Mouse (Mus musculus) embryonic facial prominence, embryonic 14.5 days (tissue): Measurements from ENCODE around the gene Tcf12. TPM values are rescaled to one million over a fixed set of nuclear protein-coding genes. Genes with fewer than 3 reads are reported as not detected.

Experiments
- ATAC-seq: fragments of 200-750 bp; cut with Nextera tagmentation; 2 replicates; pipeline ENCODE4 v1.8.0; 2017; ENCODE audit warnings: low read depth, moderate number of reproducible peaks, moderate TSS enrichment
- DNase-seq: peaks from one replicate; pipeline ENCODE4 v3.0.0-alpha.2; 2015; ENCODE audit warnings: low spot score
- H3K27ac ChIP-seq: fragments of 300-500 bp; sonication (generic); replicated peaks from 2 replicates; pipeline ENCODE4 v1.5.1; 2014; ENCODE audit warnings: low read depth, mild to moderate bottlenecking, low read length, moderate library complexity
- H3K27me3 ChIP-seq: fragments of 300-500 bp; sonication (generic); replicated peaks from 2 replicates; pipeline ENCODE4 v1.6.1; 2014; ENCODE audit warnings: low read length; ENCODE audit not compliant: control insufficient read depth, insufficient read depth
- H3K36me3 ChIP-seq: fragments of 300-500 bp; sonication (generic); 2 replicates; pipeline ENCODE4 v1.6.1; 2014; ENCODE audit warnings: low read length, mixed read lengths; ENCODE audit not compliant: control insufficient read depth, insufficient read depth
- H3K4me1 ChIP-seq: fragments of 300-500 bp; sonication (generic); 2 replicates; pipeline ENCODE4 v1.6.1; 2014; ENCODE audit warnings: antibody characterized with exemption, low read length; ENCODE audit not compliant: control insufficient read depth, insufficient read depth
- H3K4me2 ChIP-seq: fragments of 300-500 bp; sonication (generic); 2 replicates; pipeline ENCODE4 v1.6.1; 2014; ENCODE audit warnings: low read depth, mild to moderate bottlenecking, low read length, moderate library complexity, mixed read lengths
- H3K4me3 ChIP-seq: fragments of 300-500 bp; sonication (generic); 2 replicates; pipeline ENCODE4 v1.5.1; 2014; ENCODE audit warnings: low read depth, mild to moderate bottlenecking, low read length
- H3K9ac ChIP-seq: fragments of 300-500 bp; sonication (generic); 2 replicates; pipeline ENCODE4 v1.6.1; 2014; ENCODE audit warnings: low read depth, mild to moderate bottlenecking, low read length, moderate library complexity, mixed read lengths
- H3K9me3 ChIP-seq: fragments of 300-500 bp; sonication (generic); 2 replicates; pipeline ENCODE4 v1.6.1; 2016; ENCODE audit warnings: low read length; ENCODE audit not compliant: control insufficient read depth
- WGBS: fragments of 180-500 bp; shearing (Covaris S2); extraction: QIAGEN DNeasy Blood & Tissue Kit; methylation state at CpG from one replicate; pipeline ENCODE4 v1.1.7; 2014; 5-methylcytosine and 5-hydroxymethylcytosine counted together
- polyA plus RNA-seq: library from polyadenylated mRNA; unstranded; fragments of >200 nt; fragmentation: Nextera tagmentation; extraction: Ambion mirVana; gene quantifications from 2 replicates; pipeline ENCODE4 v1.2.1, GENCODE M21; 2014

Tcf12 gene
- polyA plus RNA-seq, 1 experiment from 2014 or later: 106 TPM

GRCm38 (mm10) chr9:71897399-71897798 is 214.3 kb downstream of the Tcf12 start:
- no peaks in the 10 kb centered on the region for H3K27me3 ChIP-seq
- H3K4me2 ChIP-seq: no peak overlapping the region
- no peaks in the 10 kb centered on the region for H3K36me3 ChIP-seq
- WGBS: 39% methylated on average over 1 of the region's 1 CpGs
- peak; percentile 82 for DNase-seq
- H3K4me3 ChIP-seq: no peak overlapping the region
- H3K9me3 ChIP-seq: no peaks in the 10 kb centered on the region
- ATAC-seq: peak; percentile 37; the same call in 1 of the 2 replicates
- peak overlapping the region; percentile 77 for H3K27ac ChIP-seq
- peaks cover 33% of the 10 kb centered on the region for H3K4me1 ChIP-seq
- no peak overlapping the region for H3K9ac ChIP-seq

- H3K36me3 ChIP-seq: no peaks in the 10 kb centered on the region
- 13% methylated on average over 2 of the region's 2 CpGs for WGBS
- H3K4me1 ChIP-seq: peaks cover 34% of the 10 kb centered on the region
- H3K9me3 ChIP-seq: no peaks in the 10 kb centered on the region
- DNase-seq: peak; percentile 96
- H3K4me2 ChIP-seq: peak overlapping the region; percentile 61
- peak overlapping the region; percentile 49; the same call in 1 of the 2 replicates for H3K9ac ChIP-seq
- peak overlapping the region; percentile 89 for H3K27ac ChIP-seq
- peak; percentile 84 for ATAC-seq
- no peaks in the 10 kb centered on the region for H3K27me3 ChIP-seq
- peak overlapping the region; percentile 46 for H3K4me3 ChIP-seq
These were observed 215.5 kb downstream of the Tcf12 start for GRCm38 (mm10) chr9:71895931-71896724.

- H3K9me3 ChIP-seq: no peaks in the 10 kb centered on the region
- WGBS: 18% methylated on average over 7 of the region's 7 CpGs
- DNase-seq (peak; percentile 92), ATAC-seq (peak; percentile 51; the same call in 1 of the 2 replicates)
- peaks cover 34% of the 10 kb centered on the region for H3K4me1 ChIP-seq
- no peaks in the 10 kb centered on the region for H3K27me3 ChIP-seq
- H3K4me2 ChIP-seq: peak overlapping the region; percentile 61
- H3K27ac ChIP-seq: peak overlapping the region; percentile 89
- no peaks in the 10 kb centered on the region for H3K36me3 ChIP-seq
- H3K9ac ChIP-seq: 0 out of 2 replicates have a peak overlapping the region, but pooled peaks have one; percentile 32
- H3K4me3 ChIP-seq: peak overlapping the region; percentile 46
These were observed 216.4 kb downstream of the Tcf12 start for GRCm38 (mm10) chr9:71895291-71895690.

- Histone ChIP-seq H3K27me3 (no peaks in the 10 kb centered on the region), H3K4me1 (peaks cover 34% of the 10 kb centered on the region), H3K4me2 (peak overlapping the region; percentile 61), H3K27ac (peak overlapping the region; percentile 89), H3K4me3 (peak overlapping the region; percentile 46), H3K36me3 (no peaks in the 10 kb centered on the region), H3K9ac (peak overlapping the region; percentile 65), H3K9me3 (no peaks in the 10 kb centered on the region)
- no peak for ATAC-seq
- peak; percentile 63 for DNase-seq
- WGBS: 20% methylated on average over 7 of the region's 7 CpGs
These were observed 216.8 kb downstream of the Tcf12 start for GRCm38 (mm10) chr9:71894943-71895286.

GRCm38 (mm10) chr9:71894246-71894942 is 217.3 kb downstream of the Tcf12 start:
- Histone ChIP-seq H3K36me3 (no peaks in the 10 kb centered on the region), H3K9me3 (no peaks in the 10 kb centered on the region), H3K4me2 (peak overlapping the region; percentile 61), H3K27ac (peak overlapping the region; percentile 89), H3K9ac (peak overlapping the region; percentile 65), H3K27me3 (no peaks in the 10 kb centered on the region), H3K4me3 (peak overlapping the region; percentile 46), H3K4me1 (peaks cover 39% of the 10 kb centered on the region)
- DNase-seq (no peak), ATAC-seq (peak; percentile 13; the same call in 1 of the 2 replicates)
- 19% methylated on average over 11 of the region's 11 CpGs for WGBS

GRCm38 (mm10) chr9:71888450-71888849 is 223.2 kb downstream of the Tcf12 start:
- peaks cover 15% of the 10 kb centered on the region for H3K36me3 ChIP-seq
- no peaks in the 10 kb centered on the region for H3K9me3 ChIP-seq
- H3K27me3 ChIP-seq: no peaks in the 10 kb centered on the region
- no peak overlapping the region for H3K9ac ChIP-seq
- no peak overlapping the region for H3K4me3 ChIP-seq
- WGBS: 14% methylated on average over 5 of the region's 5 CpGs
- peak; percentile 87 for DNase-seq
- ATAC-seq: peak; percentile 53; the same call in 1 of the 2 replicates
- peak overlapping the region; percentile 29 for H3K4me2 ChIP-seq
- H3K4me1 ChIP-seq: peaks cover 23% of the 10 kb centered on the region; the same call in 1 of the 2 replicates
- H3K27ac ChIP-seq: peak overlapping the region; percentile 76

GRCm38 (mm10) chr9:71880629-71881028 is 231.0 kb downstream of the Tcf12 start:
- 12% methylated on average over 1 of the region's 1 CpGs for WGBS
- H3K9ac ChIP-seq: no peak overlapping the region
- H3K27me3 ChIP-seq: no peaks in the 10 kb centered on the region
- peaks cover 17% of the 10 kb centered on the region for H3K4me1 ChIP-seq
- peaks cover 71% of the 10 kb centered on the region for H3K36me3 ChIP-seq
- DNase-seq (peak; percentile 53), ATAC-seq (no peak)
- no peak overlapping the region for H3K4me2 ChIP-seq
- H3K27ac ChIP-seq: 0 out of 2 replicates have a peak overlapping the region, but pooled peaks have one; percentile 25
- peaks cover 5% of the 10 kb centered on the region; the same call in 1 of the 2 replicates for H3K9me3 ChIP-seq
- no peak overlapping the region for H3K4me3 ChIP-seq

GRCm38 (mm10) chr9:71879972-71880371 is 231.7 kb downstream of the Tcf12 start:
- no peak overlapping the region for H3K4me2 ChIP-seq
- peaks cover 75% of the 10 kb centered on the region for H3K36me3 ChIP-seq
- peaks cover 5% of the 10 kb centered on the region; the same call in 1 of the 2 replicates for H3K9me3 ChIP-seq
- peaks cover 17% of the 10 kb centered on the region for H3K4me1 ChIP-seq
- no peak overlapping the region for H3K9ac ChIP-seq
- 30% methylated on average over 5 of the region's 5 CpGs for WGBS
- peak; percentile 69 for ATAC-seq
- no peak overlapping the region for H3K4me3 ChIP-seq
- peak; percentile 50 for DNase-seq
- no peaks in the 10 kb centered on the region for H3K27me3 ChIP-seq
- H3K27ac ChIP-seq: peak overlapping the region; percentile 6; the same call in 1 of the 2 replicates
